Mouse (Mus musculus) lung, postnatal 0 days (tissue): ENCODE results near the gene Ccdc187.

Experiments
- CTCF ChIP-seq: IDR thresholded peaks from 2 replicates; pipeline ENCODE4 v1.5.1; 2016; ENCODE audit warnings: antibody characterized with exemption, mild to moderate bottlenecking
- EP300 ChIP-seq: IDR thresholded peaks from 2 replicates; pipeline ENCODE4 v1.6.1; 2016; ENCODE audit warnings: antibody characterized with exemption, mild to moderate bottlenecking, control low read depth

- no peak for TF ChIP-seq CTCF
- no peak for TF ChIP-seq EP300
Observed at GRCm38 (mm10) chr2:26294457-26294856, at the start of gene Ccdc187.
